Mouse (Mus musculus): ENCODE measurements around the gene Ppdpf.
A peak's percentile ranks its signal among the peaks of the same experiment; 100 is the strongest.

Ppdpf gene

DNA sequence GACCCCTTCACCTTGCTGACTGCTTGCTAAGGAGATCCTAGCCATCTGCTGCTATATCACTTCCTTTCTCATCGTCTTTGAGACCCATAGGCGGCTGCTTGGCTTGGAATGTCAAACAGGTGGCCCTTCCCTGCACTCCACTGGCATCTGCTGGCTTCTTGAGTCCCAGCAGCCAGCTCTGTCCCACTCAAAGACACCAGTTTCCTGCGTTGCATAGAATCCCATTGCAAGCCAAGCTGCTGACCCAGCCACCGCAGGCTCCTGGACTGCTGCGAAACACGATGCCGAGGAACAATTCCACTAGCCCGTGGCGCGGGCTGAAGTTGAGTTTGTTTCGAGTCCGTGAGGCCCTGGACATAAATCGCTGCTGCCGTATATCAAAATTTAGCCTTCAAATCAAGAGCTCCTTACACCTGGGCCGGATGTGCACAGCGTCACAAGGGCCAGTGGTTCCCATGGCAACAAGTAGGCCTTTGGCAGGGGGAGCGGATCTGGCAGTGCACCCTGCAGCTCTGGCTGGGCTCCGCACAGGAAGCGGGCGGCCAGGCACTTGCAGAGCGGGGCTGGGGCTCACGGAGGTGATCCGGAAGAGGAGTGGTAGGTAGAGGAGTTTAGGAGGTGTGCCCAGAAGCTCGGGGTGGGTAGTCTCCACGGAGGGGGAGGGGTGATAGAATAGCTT lies 32.6 kb downstream of the Ppdpf start, which contains the start of gene Fndc11:
Gene Fndc11, plus strand, starts transcription at position 476 of the 679 bp plus-strand sequence.
- peak; percentile 96 for DNase-seq (ENCODE audit: low read depth)

DNA sequence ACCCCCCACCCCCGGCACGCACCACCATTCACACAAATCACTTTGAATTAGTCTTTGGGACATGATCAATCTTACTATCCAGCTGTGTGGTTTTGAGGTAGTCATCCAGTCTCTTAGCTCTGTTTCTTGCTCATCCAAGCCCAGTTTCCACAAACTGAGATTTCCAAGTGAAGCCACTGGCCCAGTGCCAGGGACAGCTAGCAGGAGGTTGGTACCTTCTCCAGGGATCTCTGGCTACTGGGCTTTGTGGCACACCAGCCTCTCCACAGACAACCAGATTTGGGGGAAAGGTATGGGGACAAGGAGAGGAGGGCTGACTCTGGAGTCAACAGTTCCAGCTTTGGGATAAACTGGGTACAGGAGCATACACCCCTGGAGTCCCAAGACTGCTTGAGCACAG lies 33.3 kb downstream of the Ppdpf start:
- no peak for DNase-seq (ENCODE audit: low read depth)

DNA sequence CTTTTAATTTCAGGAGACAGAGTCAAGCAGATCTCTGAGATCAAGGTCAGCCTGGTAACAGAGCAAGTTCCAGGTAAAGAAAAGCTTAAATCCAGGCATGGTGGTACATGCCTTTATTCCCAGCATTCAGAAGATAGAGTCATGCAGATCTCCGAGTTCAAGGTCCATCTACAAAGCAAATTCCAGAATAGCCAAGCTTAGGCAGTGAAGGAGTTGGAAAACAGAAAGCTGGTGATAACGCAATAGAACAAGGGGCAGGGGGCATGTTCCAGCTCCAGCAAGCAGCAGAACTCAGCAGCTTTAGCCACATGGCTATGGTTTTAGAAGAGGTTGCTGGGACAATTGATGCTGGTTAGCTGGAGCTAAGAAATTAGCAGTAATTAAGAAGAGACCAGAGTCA lies 37.9 kb downstream of the Ppdpf start:
- DNase-seq (ENCODE audit: low read depth): no peak

DNA sequence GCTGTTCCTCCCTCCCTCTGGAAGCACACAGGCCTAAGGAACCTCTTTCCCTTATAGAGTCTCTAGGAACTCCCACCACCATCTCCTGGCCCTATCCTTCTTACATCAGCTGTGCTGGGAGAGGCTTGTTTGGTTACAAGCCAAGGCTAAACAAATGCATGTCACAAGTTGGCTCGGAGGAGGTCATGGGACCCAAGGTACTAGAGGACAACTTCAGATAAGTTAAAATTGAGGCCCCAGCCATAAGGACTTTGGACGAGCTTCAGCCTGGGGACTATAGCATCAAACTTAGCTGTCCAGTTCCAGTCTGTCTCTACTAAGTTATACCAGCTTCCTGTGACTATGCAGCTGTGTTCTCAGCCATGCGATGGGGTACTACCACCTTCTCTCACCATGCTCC lies 40.1 kb downstream of the Ppdpf start:
- no peak for DNase-seq (ENCODE audit: low read depth)

DNA sequence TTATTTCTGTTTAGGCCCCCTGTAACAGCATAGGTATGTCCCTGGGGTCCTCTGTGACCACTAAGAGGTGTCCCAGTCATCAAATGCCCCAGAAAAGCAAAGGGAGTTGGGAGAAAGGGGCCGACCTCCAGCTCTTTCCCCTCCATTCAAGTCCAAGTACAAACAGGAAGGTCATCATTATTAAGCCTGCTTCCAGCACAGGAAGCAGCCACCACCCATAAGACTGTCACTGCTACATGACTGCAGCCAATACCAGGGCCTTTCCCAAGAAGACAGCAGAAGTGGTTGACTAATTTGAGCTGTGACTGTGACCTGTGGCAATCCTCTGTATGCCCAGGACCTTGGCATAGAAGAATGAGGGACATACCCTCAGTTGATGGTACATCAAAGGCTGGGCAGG lies 41.3 kb downstream of the Ppdpf start:
- no peak for DNase-seq (ENCODE audit: low read depth)

DNA sequence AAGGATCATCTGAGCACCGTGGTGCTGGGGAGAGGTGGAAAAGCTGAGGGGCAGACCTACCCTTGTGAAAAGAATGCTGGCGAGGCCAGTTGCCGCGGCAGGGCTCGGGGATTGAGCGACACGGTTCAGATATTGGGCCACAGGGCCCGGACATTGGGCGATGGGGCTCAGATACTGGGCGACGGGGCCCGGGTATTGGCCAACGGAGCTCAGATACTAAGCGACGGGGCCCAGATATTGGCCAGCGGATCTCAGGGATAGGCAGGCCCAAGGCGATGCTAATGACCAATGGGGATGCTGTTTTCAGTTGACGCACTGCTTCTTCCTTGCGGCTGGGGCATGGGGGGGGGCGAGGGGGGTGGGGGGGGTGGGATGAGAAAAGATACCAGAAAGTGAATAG lies 44.1 kb downstream of the Ppdpf start:
- no peak for DNase-seq (ENCODE audit: low read depth)

DNA sequence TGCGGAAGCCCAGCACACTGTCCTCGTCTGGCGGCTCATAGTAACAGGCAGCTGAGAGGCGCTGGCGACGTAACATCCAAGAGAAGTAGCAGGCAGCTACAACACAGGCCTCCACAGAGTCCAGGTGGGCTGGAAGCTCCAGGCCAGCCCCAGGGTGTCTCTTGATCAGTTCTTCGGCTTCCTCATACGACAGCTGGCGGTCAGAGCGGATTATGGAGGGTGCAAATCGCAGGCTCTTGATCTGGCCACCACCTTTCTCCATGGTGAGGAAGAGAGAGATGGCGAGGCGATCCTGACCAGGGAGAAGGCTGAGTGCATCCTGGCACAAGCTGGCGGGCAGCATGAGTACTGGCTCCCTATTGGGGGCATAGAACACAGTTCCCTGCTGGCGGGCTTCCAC lies 46.4 kb downstream of the Ppdpf start:
- DNase-seq (ENCODE audit: low read depth): no peak

DNA sequence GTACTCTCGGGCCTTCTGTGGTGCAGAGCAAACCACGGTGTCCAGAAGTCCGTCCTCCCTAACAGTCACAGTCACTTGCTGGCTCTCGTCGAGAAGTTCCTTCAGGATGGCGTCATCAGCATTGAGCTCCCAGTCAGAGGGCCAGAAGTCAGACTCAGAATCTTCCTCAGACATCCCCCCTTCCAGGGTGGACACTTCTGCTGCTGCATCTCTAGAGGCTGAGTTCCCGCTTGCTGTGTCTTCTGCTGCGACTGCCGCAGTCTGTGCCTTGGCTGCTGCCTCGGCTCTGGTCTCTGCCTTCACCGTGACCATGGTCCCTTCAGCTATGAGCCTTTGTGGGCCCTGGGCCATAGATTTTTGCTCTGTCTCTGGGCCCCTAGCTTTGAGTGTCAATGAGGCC lies 47.6 kb downstream of the Ppdpf start:
- DNase-seq (ENCODE audit: low read depth): no peak

DNA sequence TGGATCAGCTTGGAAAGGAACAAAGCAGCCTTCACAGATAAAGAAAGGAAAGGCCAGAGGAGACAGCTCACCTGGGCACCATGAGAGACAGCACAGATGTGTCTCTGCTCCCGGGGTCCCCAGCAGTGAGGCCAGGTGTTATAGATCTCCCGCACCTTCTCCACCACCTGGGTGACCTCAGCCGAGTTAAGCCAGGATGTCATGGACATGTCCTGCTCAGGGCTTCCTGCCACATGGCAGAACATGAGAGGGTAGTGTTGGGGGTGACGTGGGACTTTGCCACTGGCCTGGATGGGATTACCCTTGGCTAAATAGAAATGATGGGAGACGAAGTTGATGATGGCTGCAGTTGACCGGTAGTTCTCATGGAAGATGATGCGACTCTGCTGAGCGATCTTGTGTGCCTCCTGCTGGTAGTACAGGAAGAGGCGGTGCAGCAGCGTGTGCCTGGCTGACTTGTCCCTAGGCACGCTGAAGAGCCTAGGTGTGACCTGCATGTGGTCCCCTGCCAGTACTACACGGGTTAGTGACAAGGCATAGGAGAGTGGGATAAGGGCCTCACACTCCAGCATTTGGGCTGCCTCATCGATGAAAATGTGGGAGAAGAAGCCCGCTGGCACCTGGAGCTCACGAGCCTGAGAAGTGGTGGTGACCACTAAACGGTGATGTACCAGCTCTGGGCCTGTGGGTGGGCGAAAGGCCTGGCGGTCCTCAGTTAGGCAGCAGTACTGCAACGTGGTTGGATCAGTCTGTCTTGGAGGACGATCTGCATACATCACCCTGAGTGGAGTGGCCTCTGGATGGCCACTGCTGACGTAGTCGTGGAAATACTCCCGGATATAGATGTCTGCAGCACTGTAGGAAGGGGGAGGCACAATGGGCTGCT lies 48.9 kb downstream of the Ppdpf start:
- no peak for DNase-seq (ENCODE audit: low read depth)

DNA sequence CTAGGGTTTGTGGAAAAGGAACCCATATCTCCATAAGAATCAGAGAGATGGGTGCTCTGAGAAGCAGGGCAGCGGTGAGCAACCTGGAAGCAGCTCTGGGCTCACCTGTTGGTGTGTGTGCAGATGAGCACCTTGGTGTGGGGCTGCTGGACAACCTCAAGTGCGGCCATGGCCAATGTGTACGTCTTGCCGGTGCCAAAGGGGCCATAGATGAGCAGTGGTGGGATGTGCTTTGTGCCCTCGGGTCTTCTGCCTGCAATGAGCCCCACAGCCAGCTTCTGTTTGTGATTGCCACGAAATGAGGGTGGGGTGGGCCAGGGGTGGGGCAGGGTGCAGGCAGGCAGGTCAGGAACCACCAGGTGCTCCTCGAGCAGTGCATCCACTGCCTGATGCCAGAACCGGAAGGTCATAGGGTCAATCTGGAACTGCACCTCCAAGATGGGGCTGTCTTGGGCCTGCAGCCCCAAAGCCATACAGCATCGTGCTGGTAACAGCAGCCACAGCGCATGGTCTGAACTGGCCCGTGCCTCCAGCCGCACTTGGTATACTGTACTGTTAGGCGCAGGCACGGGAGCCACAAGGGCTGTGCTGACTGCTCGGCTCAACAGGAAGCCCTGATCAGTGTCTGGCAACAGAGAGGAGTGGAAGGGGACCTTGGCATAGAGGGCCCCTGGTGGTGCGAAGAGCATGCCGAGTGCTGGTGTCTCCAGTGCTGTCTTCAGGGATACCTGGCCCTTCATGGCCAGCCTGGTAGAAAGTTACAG lies 50.4 kb downstream of the Ppdpf start:
- no peak for DNase-seq (ENCODE audit: low read depth)

DNA sequence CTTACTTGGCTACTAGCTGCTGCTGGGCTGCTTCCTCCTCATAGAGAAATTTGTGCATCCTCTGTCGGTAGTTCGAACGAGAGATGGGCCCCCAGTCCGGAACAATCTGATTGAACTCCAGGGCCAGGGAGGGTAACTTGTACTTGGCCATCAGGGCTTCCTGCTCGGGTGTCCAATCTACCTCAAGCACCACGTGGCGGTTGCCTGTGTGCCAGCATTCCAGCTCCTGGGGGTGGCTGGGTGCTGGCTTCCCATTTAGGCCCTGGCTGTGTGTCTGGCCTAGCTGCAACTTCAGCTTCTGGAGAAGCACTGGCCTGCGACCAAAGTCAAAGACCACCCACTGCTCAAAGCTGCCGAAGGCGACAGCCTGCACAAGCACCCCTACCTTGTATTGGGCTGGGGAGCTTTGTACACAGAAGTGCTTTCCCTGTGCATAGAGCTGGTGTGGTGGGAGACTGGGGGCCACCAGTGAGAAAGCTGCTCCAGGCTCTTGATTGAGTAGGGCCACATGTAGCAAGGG lies 51.1 kb downstream of the Ppdpf start:
- no peak for DNase-seq (ENCODE audit: low read depth)

Data from induced T-regulatory cell, adult 2 months (primary cell).